Mouse (Mus musculus) right cerebral cortex, postnatal 10 days (tissue): Measurements from ENCODE around the gene Gm10309.

Source experiments
- DNase-seq, 2 experiments: peaks; one replicate each; pipeline ENCODE4 v3.0.0; 2021; ENCODE audit warnings: low spot score in 2 of 2

Gene Gm10309

GRCm38 (mm10) chr17:86505183-86505631, at the start of gene Gm10309:
Gene Gm10309 (minus strand): TSS chr17:86505232.
- peak; percentile 70 to 76 for DNase-seq

DNA sequence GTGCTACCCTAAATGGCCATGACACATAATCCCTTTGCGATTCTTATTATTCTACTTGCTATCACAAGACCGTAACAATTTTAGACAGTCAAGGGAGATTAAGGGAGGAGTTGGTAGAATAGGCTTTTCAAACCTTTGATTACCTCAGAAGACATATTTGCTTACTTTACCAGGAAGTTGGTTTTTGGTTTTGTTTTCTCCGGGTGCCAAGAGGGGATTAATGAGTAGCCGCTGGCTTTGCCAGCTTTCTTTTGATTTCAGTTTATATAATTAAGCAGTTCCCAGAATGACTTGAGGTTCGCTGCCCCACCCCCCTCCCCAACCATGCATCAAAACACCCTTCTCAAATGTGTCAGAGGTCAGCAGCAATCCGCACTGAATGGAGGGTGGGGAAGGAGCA, 47.0 kb upstream of the Gm10309 start:
- DNase-seq: no peak

DNA sequence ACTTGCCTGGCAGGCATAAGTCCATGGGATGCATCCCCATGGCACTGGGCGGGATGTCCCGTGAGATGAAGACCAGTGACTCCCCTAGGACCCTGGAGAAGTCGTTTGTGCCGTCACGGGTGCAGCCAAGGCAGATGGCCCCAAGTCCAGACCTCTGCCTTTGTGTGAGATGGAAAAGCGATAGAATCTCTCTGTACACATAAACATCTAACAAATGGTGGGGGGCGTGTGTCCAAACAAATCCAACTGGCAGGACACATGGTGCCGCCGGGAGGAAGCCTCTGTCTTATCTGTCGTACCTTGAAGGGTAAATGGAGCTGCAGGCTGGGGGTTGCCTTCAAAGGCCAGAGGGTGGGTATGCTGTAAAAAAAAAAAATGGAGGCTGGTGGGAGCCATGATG, 46.5 kb upstream of the Gm10309 start:
- DNase-seq: no peak

GRCm38 (mm10) chr17:86549128-86549527, 44.1 kb upstream of the Gm10309 start:
- no peak for DNase-seq

DNA sequence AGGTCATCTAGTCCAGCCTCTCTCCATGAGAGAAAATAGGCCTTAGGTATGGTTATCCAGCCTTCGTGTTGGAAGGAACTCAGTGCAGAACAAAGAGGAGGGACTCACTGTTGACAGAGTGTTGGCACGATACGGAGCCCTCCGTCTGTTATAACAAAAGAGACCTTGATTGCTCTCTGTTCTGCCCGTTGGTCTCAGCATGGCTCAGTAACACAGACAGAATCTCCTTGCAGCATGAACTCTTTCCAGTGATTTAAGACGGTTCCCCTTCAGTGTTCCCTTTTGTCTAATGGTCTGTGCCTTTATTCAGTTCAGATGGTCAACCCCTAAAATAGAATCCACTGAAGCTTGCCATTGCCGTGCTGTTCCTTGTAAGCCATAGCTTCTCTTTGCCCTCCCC, 41.5 kb upstream of the Gm10309 start:
- no peak for DNase-seq

- DNase-seq: no peak
Measured at GRCm38 (mm10) chr17:86539881-86540430, 34.9 kb upstream of the Gm10309 start.

GRCm38 (mm10) chr17:86535827-86536656, 31.0 kb upstream of the Gm10309 start:
- DNase-seq: peak; percentile 90

DNA sequence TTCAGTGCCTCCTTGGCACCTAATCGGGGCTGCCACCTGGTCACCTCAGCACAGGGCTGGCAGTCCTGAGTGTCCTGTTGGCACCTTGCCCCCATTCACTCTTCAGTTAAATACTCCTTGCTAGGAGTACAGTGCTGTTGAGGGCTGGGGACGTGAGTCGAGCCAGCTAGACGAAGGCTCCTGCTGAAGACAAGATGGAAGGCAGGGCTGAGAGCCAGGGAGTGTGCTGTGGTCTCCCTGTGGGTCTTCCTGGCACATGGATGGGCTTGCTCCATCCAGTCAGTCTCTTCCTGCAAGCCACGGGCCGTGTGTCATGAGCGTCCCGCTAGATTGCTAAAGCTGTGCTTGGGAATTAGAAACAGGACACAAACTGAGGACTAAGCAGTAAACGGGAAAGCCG, 30.1 kb upstream of the Gm10309 start:
- DNase-seq: no peak

DNA sequence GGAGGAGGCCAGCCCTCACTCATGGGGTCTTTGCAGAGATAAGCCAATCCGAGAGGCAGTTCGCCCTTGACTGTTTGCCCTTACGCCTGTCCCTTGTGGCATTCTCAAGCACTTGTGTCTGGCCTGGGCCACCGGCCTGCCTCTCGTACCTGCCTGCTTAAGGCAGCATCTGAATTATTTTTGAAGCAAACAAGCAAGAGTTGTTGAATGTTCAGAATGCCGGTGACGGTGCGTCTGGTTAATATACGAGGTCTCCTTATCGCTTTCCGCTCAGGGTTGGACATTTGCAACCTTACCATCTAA, 28.5 kb upstream of the Gm10309 start:
- no peak for DNase-seq

DNA sequence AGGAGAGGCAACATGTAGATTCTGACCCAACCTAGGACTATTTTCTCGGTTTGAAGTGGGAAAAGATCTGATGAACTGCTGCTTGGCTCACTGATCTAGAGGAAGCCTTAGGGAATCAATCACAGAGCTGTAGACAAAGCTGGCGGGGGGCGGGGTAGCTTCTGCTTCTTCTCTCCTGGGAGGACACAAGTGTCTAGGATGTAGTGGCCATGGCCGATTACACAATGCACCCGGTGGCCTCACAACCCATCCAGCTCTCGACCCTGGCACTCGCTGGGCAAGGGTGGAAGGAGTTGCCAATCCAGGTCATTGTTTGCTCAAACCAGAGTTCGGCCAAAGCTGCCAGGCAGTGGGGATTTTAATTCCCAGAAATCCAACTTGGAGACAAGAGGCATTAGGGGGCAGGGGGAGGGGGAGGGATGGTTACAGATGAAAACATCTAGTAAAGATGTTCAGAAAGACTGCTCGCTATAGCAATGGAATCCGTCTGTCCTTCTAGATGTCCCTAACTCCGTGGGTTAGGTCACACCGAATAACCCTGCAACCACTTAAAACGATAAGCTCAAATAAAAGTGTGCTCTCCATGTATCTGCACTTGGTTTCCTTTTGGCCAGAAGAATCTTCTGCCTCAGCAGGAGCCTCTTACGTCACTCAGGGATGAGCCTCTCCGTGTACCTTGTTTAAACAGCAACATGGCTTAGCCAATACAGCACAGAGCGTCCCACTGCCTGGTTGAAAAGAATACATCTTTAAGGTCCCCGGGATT, 27.9 kb upstream of the Gm10309 start:
- DNase-seq: no peak

GRCm38 (mm10) chr17:86531231-86531630, 26.2 kb upstream of the Gm10309 start:
- DNase-seq: no peak

- DNase-seq: no peak
Measured at GRCm38 (mm10) chr17:86529411-86529810, 24.4 kb upstream of the Gm10309 start.

- DNase-seq: no peak
Measured at GRCm38 (mm10) chr17:86529003-86529402, 24.0 kb upstream of the Gm10309 start.

- no peak for DNase-seq
Measured at GRCm38 (mm10) chr17:86527298-86527697, 22.3 kb upstream of the Gm10309 start.

DNA sequence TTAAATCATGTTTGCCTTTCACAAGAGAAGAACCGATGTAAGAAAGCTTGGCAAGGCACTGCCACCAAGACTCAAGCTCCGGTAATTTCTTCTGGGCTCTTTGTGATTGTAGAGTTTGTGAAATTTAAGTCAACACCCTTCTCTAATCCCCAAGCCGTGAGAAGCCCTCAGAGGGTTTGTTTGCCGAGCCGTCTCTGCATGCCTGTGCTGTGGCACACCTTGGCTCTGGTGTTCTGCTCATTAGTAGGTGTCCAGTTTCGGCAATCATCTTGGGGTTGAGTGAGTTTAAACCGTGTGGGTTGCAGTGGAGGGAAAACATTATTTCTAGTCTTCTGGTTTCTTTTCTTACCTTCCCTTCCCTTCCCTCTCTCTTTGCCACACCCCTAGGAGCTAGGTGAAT, 21.0 kb upstream of the Gm10309 start:
- DNase-seq: no peak

DNA sequence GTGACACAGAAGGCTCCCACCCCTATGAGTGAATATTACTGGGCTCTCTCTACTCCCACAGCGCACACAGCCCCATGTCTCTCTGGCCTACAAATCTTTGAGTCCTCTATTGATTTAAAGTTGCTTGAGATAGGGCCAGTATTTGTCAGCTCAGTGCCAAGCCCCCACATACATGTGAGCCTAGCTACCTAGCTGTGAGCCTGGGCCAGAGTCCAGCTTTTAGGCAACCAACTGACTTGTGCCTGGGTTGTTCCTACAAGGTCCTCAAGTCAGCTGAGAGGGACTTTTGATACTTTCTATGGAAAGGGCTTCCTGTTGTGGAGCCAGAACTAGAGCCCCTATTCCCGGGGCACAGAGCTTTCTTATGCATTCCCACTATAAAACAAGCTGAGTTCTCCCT, 20.0 kb upstream of the Gm10309 start:
- DNase-seq: no peak

GRCm38 (mm10) chr17:86523843-86524242, 18.8 kb upstream of the Gm10309 start:
- DNase-seq: no peak

GRCm38 (mm10) chr17:86523374-86523773, 18.3 kb upstream of the Gm10309 start:
- no peak for DNase-seq

- DNase-seq: no peak
Measured at GRCm38 (mm10) chr17:86522649-86523048, 17.6 kb upstream of the Gm10309 start.

DNA sequence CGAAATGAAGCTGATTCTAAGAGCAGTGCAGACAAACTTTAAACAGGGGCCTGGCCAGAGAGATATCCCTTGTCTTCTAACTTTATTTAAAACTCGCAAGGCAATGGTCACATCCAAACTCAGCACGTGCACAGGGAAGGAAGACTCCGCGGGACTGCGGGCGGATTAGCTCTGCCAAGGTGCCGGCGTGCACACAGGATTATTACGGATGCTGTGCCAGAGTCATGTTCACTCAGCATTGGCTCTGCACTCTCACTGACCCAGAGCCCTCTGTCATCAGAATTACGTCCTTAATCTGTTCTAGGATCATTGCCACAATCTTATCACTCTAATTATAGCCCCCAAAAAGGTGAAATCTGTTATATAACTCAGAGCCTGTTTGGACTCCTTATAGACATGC, 16.2 kb upstream of the Gm10309 start:
- no peak for DNase-seq

GRCm38 (mm10) chr17:86518604-86519003, 13.6 kb upstream of the Gm10309 start:
- DNase-seq: no peak

- no peak for DNase-seq
Measured at GRCm38 (mm10) chr17:86516630-86517029, 11.6 kb upstream of the Gm10309 start.
